Mouse (Mus musculus) forebrain, embryonic 13.5 days (tissue): ENCODE data around the gene Gm4881. TPM values are rescaled to one million over a fixed set of nuclear protein-coding genes. Genes with fewer than 3 reads are reported as not detected.

Source experiments
- microRNA-seq: library from miRNA; unstranded; fragments of <30 nt; microRNA quantifications from one replicate; pipeline ENCODE4, GENCODE M21; 2016
- polyA plus RNA-seq: library from polyadenylated mRNA; unstranded; fragments of >200 nt; fragmentation: Nextera tagmentation; extraction: Ambion mirVana; gene quantifications from 2 replicates; pipeline ENCODE4 v1.2.1, GENCODE M21; 2015

Gene Gm4881
- polyA plus RNA-seq, 1 experiment from 2014 or later: 0.43 TPM

Small RNAs within 50 kb of the gene (microRNA-seq; reads per million reads assigned to microRNA genes)
- gene Mir7046 (not detected), gene Mir7047 (not detected)

Other genes starting within 250 kb of the Gm4881 start
- gene BC049730, start 235.3 kb downstream of the Gm4881 start, polyA plus RNA-seq: not detected in 2 replicates
- gene Gm4763, start 217.6 kb downstream of the Gm4881 start, polyA plus RNA-seq: not detected in 2 replicates
- 0.05 and 0.10 TPM in 2 replicates for gene Cd177, start 184.2 kb downstream of the Gm4881 start, polyA plus RNA-seq
- gene Ceacam10, start 167.3 kb downstream of the Gm4881 start, polyA plus RNA-seq: not detected in 2 replicates
- gene Gm9844, start 82.3 kb downstream of the Gm4881 start, polyA plus RNA-seq: 29.8 and 31.0 TPM in 2 replicates
- not detected in 2 replicates for gene Lypd4, start 74.6 kb downstream of the Gm4881 start, polyA plus RNA-seq
- 0.10 and 0.13 TPM in 2 replicates for gene Dmrtc2, start 74.4 kb downstream of the Gm4881 start, polyA plus RNA-seq
- 1,732 and 1,934 TPM in 2 replicates for gene Rps19, start 60.1 kb downstream of the Gm4881 start, polyA plus RNA-seq
- 0.18 TPM in 1 of 2 replicates, not detected in the other for gene Cd79a, start 47.1 kb downstream of the Gm4881 start, polyA plus RNA-seq
- 54.2 and 54.9 TPM in 2 replicates for gene Arhgef1, start 41.6 kb downstream of the Gm4881 start, polyA plus RNA-seq
- 128 and 138 TPM in 2 replicates for gene Rabac1, start 28.3 kb upstream of the Gm4881 start, polyA plus RNA-seq
- gene Atp1a3, start 61.5 kb upstream of the Gm4881 start, polyA plus RNA-seq: 95.0 and 107 TPM in 2 replicates
- 12.8 and 14.7 TPM in 2 replicates for gene Grik5, start 127.9 kb upstream of the Gm4881 start, polyA plus RNA-seq
- 33.5 and 38.1 TPM in 2 replicates for gene Zfp574, start 128.1 kb upstream of the Gm4881 start, polyA plus RNA-seq
- gene Pou2f2, start 235.2 kb upstream of the Gm4881 start, polyA plus RNA-seq: 21.9 and 22.2 TPM in 2 replicates